Mouse (Mus musculus) testis, postnatal 14 days (tissue): ENCODE data around the gene Plcl1.

Source experiments
- DNase-seq: peaks from one replicate; pipeline ENCODE4 v3.0.0; 2021; ENCODE audit warnings: low spot score

Gene Plcl1

DNA sequence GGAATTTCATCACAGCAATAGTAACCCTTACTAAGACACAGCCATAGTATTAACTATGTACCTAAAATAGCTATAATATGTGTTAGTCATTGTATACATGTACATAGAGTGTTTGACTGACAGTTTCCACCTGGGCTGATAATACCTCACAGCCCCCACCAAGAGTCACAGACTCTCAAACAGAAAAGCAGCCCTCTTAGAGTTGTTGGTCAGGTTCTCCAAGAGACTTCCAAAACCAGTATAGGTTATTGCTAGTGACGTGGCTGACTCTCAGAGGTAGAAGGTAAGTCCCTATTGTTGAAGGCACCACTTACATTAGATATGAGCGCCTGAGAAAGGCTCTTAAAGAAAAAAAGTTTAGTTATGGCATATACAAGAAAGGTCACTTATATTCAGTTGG lies 120.0 kb downstream of the Plcl1 start:
- no peak for DNase-seq

DNA sequence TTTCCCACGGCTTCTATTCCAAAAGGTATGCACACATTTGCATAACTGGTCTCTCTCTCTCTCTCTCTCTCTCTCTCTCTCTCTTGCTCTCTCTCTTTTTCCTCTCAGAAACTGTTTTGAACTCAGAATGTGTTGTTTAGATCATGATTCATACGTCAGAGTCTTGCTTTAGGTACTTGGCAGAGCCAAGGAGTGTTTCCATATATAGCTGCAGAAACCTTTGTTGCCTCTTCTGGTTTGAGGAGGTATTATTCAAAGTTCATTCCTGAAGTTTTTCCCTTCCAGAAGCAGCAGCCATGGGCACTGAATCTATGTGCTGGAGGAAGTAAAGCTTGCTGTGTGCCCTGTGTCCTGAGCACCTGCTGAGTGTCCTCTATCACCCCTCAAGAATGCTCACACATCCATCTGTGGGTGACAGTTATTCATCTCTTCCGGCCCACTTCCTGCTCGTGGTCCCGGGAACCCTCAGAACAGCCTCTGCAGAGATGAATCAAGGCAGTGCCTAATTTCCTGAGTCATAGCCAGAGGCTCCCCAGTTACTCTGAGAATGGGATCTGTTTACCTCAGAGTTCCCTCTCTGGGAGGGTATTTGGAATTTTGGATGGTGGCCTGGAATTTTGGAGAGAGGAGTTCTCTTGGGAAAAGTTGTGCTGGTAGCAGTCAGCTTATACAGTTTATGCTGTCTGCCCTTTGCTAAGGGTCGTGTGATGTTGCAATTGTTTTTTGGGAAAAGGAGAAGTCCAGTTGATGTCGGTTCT lies 123.0 kb downstream of the Plcl1 start:
- DNase-seq = no peak

DNA sequence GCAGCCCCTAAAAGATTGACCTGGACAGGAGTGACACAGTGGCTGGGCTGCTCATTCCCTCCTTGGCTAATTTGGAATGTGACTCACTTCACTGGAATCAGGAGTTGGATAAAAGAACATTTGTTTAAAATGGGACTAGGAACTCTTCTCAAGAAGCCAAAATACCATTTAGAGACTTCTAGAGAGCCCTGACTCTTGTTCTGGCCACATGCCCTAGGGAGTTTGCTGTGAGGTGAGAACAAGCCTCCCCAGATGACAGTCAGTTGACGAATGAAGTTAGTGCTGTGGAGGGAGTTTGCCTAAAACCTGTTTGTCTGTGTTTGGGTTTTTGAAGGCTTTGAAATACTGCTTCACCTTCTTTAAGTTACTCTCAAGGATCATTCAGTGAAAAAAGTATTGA lies 128.1 kb downstream of the Plcl1 start:
- no peak for DNase-seq

DNA sequence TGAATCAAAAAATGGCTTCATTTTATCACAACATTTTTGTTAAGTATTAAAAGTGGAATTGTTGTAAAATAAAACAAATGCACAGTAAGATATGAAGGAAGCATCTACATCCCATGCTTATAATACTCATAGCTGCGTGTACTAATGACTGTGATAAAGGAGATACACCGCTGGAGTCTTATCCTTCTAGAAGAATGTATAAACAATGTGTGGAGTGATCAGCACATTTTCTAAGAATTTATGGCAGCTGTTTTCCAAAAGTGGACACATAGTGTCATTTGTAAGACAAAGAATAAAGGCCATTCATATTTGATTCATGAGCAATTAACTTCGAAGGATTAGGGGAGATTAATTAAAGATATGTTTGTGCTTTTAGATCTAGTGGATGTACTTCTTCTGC lies 148.7 kb downstream of the Plcl1 start:
- no peak for DNase-seq

DNA sequence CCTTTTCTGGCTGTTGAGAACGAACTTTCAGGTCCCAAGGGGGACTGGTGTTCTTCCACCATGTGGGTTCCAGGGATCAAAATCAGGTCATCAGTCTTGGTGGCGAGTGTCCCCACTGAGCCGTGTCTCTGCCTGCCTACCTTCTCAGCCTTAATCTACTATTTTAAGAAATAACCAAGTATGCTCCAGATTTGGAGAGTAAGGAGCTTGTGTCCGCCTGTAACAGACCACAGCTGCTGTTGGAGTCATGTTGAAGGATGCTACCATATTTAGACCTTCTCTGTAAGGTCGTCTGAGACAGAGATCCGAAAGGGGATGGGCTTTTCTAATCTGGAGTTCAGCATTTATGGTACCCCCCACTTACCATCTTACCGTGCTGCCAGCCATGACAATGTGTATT lies 152.2 kb downstream of the Plcl1 start:
- DNase-seq = no peak

DNA sequence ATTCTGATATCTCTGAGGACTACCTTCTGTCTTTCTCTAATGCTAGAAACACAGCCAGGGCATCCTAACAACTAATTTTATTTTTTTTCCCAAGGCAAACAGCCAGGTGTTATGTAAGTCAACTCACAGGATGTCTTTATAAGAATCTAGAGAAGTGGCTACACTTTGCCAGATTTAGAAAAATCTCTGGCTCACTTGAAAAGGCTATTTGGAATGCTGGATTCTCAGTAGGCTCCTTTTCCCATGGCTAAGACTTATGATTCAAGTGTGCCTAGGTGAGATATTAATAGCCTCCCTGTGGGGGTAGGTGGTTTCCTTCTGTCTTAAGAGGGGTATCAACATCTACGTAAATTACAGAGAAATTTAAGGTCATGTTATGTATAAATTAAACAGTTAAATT lies 152.7 kb downstream of the Plcl1 start:
- no peak for DNase-seq

DNA sequence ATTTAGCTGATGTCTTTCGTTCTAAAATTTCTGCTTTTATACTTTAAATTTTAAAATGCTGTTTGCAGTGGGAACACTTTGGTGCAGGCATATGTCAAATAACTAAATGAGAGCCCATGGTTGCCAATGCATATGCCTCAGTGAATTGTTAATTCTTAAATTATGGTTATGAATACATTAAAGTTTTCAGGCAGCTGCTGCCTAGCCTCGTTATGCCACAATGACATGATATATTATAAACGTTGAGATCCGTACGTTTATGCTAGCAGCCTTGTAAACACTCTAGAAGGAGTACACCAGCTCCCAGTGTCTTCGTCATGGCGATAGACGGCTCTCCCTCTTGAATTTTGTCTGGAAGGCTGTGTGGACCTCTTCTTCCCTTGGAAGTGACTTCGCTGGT lies 154.3 kb downstream of the Plcl1 start:
- no peak for DNase-seq

DNA sequence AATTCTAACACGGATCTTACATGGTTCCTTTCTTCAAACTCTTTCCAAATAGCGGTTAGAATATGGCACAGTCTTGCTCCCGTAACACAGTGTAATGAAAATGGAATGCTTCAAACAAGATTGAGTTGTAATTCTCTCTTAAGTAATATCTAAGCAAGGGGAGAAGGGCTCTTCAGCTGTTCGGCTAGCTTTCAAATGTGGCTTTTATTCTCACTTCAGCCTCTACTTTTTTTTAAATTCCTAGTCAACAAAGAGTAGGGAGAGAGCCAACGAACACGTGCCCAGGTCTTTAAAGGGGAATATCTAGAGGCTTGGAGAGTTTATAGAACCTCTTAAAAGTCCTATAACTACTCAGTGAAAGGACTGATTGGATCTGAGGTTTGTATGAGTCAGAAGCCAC lies 160.2 kb downstream of the Plcl1 start:
- DNase-seq = no peak

DNA sequence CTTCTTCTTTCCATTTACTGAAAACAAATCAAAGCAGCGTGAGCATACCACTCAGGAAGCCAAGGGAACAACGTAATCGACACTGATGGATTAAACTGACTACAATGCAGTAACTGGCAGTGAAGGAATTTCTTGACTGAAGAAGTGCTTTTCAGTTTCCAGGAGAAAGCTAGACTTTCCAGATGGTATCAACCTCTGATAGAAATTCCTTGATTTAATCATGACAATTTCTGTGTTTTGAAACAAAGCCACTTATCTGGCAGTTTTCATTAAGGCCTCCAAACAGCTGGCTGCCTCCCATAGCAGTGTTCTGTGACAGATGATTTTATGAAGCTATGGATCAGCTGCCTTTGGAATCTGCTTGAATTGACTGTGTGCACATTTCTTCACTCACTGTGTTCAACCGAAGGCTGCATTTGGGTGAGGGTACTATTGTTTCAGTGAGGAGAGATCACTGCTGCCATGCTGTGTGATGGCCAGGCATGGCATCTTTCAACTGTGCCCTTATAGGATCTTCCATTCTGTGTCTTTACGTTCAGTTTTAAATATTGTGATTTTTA lies 162.2 kb downstream of the Plcl1 start:
- no peak for DNase-seq

DNA sequence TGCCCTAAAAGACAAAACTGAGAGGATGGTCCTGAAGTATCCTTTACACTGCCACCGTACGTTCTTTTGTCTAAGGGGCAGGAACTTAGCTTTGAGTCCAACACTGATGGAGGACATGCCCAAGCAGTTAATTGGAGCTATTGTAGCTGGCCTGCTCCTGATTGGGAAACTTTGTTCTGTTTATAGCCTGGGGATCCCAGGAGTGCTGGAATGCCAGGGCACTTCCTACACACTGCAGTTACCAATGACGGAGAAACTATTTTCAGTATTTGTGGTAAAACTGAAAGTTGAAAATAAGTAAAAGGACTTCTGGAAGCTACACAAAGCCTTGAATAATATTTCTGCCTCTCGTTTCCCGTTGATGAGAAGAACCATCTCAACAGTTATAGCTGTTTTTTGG lies 164.5 kb downstream of the Plcl1 start:
- DNase-seq = no peak

DNA sequence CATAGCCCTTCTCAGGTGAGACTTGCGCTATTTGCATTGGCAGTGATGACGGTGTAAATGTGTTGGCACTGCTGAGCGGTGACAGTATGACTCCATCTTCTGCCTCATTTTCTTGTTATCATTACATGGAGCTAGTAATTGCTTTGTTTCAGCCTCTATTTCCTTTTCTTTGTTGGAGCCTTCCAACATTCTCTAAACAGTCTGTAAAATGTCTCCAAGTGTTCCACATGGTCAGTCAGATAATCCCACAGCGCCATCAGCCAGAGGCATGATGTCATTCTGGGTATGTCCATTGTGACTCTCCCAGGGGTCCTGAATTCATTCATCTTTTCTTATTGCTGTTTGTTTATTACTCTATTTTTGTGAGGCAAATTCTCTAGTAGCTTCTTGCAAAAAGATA lies 165.7 kb downstream of the Plcl1 start:
- DNase-seq = no peak

DNA sequence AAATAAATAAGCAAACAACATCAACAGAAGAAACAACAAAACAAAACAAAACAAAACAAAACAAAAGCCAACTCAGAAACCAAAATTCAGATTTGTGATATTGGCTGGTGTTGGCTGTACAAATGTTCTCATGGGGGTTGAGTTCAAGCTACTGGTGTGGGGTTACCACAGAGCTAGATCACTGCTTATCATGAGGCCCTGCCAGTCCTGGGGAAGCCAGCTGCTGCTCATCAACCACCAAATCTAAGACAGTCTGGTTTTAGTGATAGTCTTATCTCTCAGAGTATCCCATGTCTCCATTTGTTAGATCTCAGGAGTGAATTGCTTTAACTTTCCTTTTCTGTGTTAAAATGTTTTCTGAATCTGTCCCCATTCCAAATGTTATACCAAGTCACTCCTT lies 166.5 kb downstream of the Plcl1 start:
- DNase-seq = no peak

DNA sequence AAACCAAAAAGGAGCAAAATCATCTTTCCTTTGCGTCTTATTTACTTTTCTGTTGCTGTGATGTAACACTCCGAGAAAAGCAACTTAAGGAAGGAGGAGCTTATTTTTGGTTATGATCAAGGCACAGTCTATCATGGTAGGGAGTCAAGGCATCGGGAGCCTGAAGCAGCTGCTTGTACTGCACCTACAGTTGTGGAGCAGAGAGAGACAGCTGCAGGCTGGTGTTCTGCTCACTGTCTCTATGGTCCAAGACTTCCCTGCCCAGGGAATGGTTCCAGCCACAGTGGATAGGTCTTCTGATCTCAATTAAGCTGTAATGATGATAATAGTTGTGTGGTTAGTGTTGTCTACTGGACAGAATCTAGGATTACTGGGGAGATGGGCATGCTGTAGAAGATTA lies 166.9 kb downstream of the Plcl1 start:
- DNase-seq = no peak

DNA sequence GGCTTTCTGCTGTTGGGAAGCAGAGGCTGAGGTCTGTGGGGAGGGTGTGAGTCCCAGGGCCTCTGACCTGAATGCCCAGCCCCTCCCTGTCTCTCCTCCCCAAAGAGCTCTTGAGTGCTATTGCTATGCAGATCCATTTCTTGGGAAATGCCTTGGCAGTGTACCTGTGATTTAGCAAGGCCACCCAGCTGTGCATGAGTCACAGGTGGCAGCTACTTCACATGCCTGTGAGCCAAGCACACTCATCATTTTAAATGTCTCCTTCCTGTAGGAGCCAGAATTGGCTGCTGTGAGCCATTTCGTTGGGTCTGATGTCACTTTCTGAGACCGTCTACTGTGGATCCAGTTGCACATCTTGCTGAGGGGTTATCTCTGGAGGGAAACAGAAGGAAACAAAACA lies 170.2 kb downstream of the Plcl1 start:
- DNase-seq = no peak

DNA sequence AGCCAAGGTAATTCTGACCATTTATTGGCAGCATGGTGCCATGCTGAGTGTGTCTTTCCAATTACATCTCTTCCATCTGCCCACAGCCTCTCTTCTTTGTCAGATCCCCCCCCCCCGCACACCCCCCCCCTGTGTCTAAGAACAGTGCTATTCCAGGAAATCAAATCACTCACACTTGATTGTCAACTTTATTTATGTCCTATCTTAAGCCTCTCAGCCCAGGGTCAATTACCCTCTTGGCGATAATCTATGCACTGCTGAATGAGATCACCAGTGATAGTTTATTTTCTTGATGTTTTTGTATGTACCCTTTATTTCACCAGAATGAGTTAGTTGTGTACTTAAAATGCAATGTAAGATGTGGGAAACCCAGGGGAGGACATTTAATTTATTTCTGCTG lies 176.0 kb downstream of the Plcl1 start:
- DNase-seq = no peak

DNA sequence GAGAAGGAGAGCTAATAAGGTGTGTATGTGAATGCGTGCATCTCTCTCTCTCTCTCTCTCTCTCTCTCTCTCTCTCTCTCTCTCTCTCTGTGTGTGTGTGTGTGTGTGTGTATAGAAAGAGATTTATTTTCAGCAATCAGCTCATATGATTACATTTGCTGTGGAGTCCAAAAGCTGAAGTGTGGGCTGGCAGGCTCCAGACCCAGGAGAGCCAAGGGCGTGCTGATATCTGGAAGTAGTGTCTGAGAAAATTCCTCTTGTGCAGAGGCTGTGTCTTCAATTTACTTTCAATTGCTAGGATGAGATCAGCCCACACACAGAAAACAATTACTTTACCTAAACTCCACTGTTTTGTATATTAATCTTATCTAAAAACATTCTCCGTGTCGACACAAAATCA lies 179.7 kb downstream of the Plcl1 start:
- peak; percentile 15 for DNase-seq

DNA sequence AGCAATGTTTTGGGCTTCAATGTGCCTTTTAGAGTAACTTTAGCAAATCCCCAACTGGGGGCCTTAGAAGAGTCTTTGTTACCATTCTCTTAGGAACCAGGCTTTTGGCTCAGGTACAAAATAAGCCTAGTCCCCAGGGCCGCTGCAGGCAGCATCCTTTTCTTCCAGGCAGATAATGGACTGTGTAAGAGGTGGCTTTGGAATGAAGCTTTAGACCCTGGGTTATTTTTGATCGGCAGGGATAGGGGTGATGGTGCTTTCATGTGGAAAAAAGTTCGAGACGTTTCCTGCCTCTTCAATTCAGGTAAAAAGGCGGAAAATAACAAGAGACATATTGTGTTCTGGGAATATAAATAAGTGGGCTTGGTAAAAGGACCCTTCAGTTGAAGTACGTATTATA lies 182.4 kb downstream of the Plcl1 start:
- DNase-seq = no peak

DNA sequence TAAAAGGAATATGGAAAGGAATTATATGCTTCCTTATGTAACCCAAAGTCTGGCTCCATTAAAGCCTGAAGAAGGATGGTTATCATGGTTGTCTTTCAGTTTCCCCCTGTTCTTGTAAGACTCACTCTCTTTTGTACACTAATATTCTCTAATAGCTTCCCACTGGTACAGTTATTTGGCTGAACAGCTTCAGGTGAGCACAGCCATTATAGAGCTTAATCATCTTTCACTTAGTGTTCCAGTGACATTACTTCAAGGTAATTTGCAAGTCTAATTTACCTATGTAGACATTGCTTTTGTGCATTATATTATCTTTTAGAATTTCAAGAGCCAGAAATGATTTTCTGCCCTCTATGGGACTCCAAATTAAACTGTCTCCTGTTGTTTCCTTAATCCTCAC lies 184.3 kb downstream of the Plcl1 start:
- DNase-seq = no peak

DNA sequence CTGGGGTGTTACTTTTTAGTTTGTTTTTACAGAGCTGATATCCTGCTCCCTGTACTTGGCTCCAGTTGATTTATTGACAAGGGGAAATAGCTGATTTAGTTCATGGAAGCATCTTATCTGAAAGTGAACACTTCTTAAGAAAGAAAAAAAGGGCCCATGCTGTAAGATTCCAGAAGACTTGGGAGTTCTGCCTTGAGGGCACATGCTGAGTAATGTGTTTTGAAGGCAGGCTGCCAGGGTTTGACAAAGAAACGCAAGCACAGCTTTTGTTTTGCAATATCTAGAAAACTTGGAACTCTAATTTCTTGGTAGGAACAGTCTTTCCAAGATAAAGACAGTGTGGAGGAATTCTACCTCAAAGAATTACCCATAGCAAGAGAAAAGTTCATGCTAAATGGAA lies 194.8 kb downstream of the Plcl1 start:
- peak; percentile 17 for DNase-seq

DNA sequence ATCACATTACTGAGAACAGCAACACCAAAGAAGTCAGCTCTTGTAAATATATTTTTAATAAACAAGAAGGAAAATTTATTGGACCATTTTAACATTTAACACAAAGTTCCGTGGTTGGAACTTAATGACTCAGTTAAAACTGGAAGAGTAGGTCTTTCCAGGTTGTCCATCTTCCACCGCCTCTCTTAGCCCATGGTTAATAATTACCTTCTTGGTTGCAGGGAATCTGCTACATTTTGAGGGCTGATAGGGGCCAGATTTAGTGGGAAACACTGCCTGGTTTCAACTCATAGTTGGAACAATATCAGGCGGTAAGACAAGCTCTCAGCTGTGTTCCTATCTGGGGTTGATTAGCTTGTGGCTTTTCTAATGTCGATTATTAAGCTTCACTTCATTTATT lies 198.9 kb downstream of the Plcl1 start:
- no peak for DNase-seq

DNA sequence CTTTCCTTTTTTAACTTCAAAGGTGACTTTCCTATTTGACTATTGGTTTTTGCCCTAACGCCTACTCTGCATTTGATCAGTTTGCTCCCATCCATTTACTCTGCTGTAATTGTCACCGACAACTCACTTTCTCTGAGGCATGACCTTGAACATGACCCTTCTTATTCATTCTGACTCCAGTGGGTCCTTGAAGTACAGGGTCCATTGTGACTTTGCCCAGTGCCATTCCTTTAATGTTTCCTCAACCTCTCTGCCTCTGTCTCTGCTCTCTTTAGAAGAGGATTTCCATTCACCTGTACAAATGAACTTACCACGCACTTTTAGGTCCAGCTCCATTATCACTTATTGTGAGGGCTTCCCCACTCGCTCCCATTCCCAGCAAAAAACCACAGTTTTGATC lies 199.7 kb downstream of the Plcl1 start:
- no peak for DNase-seq

DNA sequence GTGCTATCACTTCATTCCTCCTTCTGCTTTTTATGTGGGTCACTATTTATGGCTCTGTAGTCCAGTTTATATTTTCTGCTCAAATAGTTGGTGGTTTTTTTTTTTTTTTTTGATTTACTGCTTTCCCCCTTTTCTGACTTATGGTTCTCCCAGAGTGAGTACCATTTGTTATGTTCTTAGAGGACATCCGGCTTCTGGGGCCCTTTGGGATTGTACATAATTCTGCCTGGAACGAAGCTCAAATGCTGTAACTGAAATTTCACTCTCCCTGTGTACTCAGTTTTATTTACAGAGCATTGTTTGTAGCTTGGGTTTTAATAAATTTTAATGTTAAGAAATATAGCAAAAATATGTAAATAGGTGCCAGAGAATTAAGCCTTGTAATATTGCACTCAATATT lies 200.2 kb downstream of the Plcl1 start:
- no peak for DNase-seq

DNA sequence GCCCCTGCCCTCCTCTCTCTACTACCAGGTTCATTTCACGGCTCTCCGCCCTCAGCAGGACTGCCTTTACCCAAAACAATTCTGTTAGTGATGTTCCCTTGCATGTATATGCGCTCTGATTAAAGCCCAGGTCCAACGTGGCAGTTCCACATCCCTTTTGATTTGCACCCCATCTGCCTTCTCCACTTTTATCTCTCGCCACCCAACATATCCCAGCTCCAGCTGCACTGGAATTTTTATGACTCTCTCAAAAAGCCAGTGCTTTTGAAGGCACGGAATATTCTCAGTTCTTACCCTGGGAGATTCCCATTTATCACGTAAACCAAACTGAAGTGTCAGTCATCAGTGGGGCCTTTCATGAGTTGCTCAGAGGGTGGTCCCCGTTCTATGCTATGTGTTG lies 200.7 kb downstream of the Plcl1 start:
- no peak for DNase-seq

DNA sequence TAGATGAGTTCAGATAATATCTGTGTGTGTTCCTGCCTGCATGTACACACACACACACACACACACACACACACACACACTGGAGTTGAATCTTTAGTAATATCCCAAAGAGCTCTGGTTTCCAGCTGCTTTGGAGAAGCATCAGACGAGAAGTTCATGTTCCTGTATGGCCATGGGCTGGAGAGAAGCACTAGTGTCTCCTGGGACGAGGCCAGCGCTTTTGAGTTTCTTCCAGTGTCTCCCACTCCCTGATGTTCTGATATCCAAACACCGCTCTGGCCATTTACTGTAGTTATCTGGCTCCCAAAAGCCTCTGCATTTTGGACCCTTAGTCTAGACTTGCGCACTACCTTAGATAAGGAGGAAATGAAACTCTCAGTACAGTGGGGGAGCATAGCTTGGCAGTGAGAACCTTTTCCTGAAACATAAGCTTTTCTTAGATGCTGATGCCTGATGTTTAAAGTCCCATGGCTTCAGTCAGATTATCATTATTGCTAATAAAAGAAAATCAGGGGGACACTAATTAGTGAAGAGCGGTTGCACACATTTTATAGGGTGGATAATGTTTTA lies 207.1 kb downstream of the Plcl1 start:
- peak; percentile 60 for DNase-seq
